Mouse (Mus musculus): ENCODE results near the gene Ccr8.

GRCm38 (mm10) chr9:120099304-120099703 is 7.4 kb downstream of the Ccr8 start:
- TF ChIP-seq CTCF (IDR thresholded peaks at IDR 0.05; ENCODE audit: extremely low read depth, insufficient read depth, insufficient read length, insufficient replicate concordance): no peak
- no peak for TF ChIP-seq POLR2A (IDR thresholded peaks at IDR 0.05; ENCODE audit: low read depth, low read length)
